Mouse (Mus musculus) forebrain, postnatal 0 days (tissue): Measurements from ENCODE around the gene Tnk2. TPM values are rescaled to one million over a fixed set of nuclear protein-coding genes. Genes with fewer than 3 reads are reported as not detected.
A peak's percentile ranks its signal among the peaks of the same experiment; 100 is the strongest.

Experiments used
- ATAC-seq: fragments of 200-750 bp; cut with Nextera tagmentation; 2 replicates; pipeline ENCODE4 v1.8.0; 2017; ENCODE audit warnings: mild to moderate bottlenecking, moderate library complexity
- DNase-seq: peaks from one replicate; pipeline ENCODE4 v3.0.0-alpha.2; 2015
- H3K27ac ChIP-seq: fragments of 300-500 bp; sonication (generic); 2 replicates; pipeline ENCODE4 v1.5.1; 2014; ENCODE audit warnings: low read depth, mild to moderate bottlenecking, antibody characterized with exemption, low read length, moderate library complexity, mixed read lengths
- H3K27me3 ChIP-seq: fragments of 300-500 bp; sonication (generic); 2 replicates; pipeline ENCODE4 v1.6.1; 2014; ENCODE audit warnings: mild to moderate bottlenecking, low read length, mixed read lengths; ENCODE audit not compliant: insufficient read depth
- H3K36me3 ChIP-seq: fragments of 300-500 bp; sonication (generic); 2 replicates; pipeline ENCODE4 v1.6.1; 2014; ENCODE audit warnings: mild to moderate bottlenecking, moderate library complexity; ENCODE audit not compliant: insufficient read depth
- H3K4me1 ChIP-seq: fragments of 300-500 bp; sonication (generic); 2 replicates; pipeline ENCODE4 v1.6.1; 2014; ENCODE audit warnings: antibody characterized with exemption; ENCODE audit not compliant: insufficient read depth
- H3K4me2 ChIP-seq: fragments of 300-500 bp; sonication (generic); 2 replicates; pipeline ENCODE4 v1.6.1; 2014; ENCODE audit warnings: low read depth, mild to moderate bottlenecking, moderate library complexity
- H3K4me3 ChIP-seq: fragments of 300-500 bp; sonication (generic); 2 replicates; pipeline ENCODE4 v1.5.1; 2014; ENCODE audit warnings: low read depth, low read length, mixed read lengths
- H3K9ac ChIP-seq: fragments of 300-500 bp; sonication (generic); 2 replicates; pipeline ENCODE4 v1.6.1; 2014; ENCODE audit warnings: mild to moderate bottlenecking
- H3K9me3 ChIP-seq: fragments of 300-500 bp; sonication (generic); 2 replicates; pipeline ENCODE4 v1.6.1; 2016; ENCODE audit warnings: low read length
- CTCF ChIP-seq: sonication (generic); IDR thresholded peaks from 2 replicates; pipeline ENCODE4 v1.5.1; 2016; ENCODE audit warnings: antibody characterized with exemption, control low read depth, low read depth
- WGBS: fragments of 180-500 bp; shearing (Covaris S2); extraction: QIAGEN DNeasy Blood & Tissue Kit; methylation state at CpG from one replicate; pipeline ENCODE4 v1.1.7; 2014; 5-methylcytosine and 5-hydroxymethylcytosine counted together
- polyA plus RNA-seq: library from polyadenylated mRNA; unstranded; fragments of >200 nt; fragmentation: Nextera tagmentation; extraction: Ambion mirVana; gene quantifications from 2 replicates; pipeline ENCODE4 v1.2.1, GENCODE M21; 2015
- total RNA-seq: library from RNA; depleted of rRNA; stranded (reverse); fragments of >200 nt; gene quantifications from 2 replicates; pipeline ENCODE4 v1.2.3, GENCODE M21; 2014

The Tnk2 gene
- total and polyA plus RNA-seq, 2 experiments from 2014 or later: 13.2 to 48.4 TPM

GRCm38 (mm10) chr16:32607562-32608343, 35.9 kb upstream of the Tnk2 start:
- no peak for TF ChIP-seq CTCF
- H3K4me1 ChIP-seq: peaks cover 9% of the 10 kb centered on the region; the same call in 1 of the 2 replicates
- peak overlapping the region; percentile 62; the same call in 1 of the 2 replicates for H3K4me2 ChIP-seq
- no peaks in the 10 kb centered on the region for H3K9me3 ChIP-seq
- 64% methylated on average over 7 of the region's 7 CpGs for WGBS
- H3K9ac ChIP-seq: no peak overlapping the region
- no peaks in the 10 kb centered on the region for H3K27me3 ChIP-seq
- H3K36me3 ChIP-seq: no peaks in the 10 kb centered on the region
- ATAC-seq: no peak
- no peak for DNase-seq
- H3K27ac ChIP-seq: no peak overlapping the region
- no peak overlapping the region for H3K4me3 ChIP-seq

GRCm38 (mm10) chr16:32608344-32608711, 35.3 kb upstream of the Tnk2 start:
- WGBS: 11% methylated on average over 8 of the region's 8 CpGs
- H3K36me3 ChIP-seq: no peaks in the 10 kb centered on the region
- peak overlapping the region; percentile 93; the same call in 1 of the 2 replicates for H3K27ac ChIP-seq
- peak overlapping the region; percentile 87 for H3K4me3 ChIP-seq
- H3K9me3 ChIP-seq: no peaks in the 10 kb centered on the region
- DNase-seq: no peak
- no peaks in the 10 kb centered on the region for H3K27me3 ChIP-seq
- H3K4me1 ChIP-seq: peaks cover 9% of the 10 kb centered on the region; the same call in 1 of the 2 replicates
- H3K9ac ChIP-seq: peak overlapping the region; percentile 82; the same call in 1 of the 2 replicates
- TF ChIP-seq CTCF: no peak
- no peak for ATAC-seq
- peak overlapping the region; percentile 62 for H3K4me2 ChIP-seq

GRCm38 (mm10) chr16:32608712-32609400, 34.8 kb upstream of the Tnk2 start, which contains the start of gene Tfrc:
Gene Tfrc (plus strand): TSS chr16:32608920.
- DNase-seq (peak; percentile 99), ATAC-seq (peak; percentile 99)
- H3K27ac ChIP-seq: peak within 1 kb of the TSS; percentile 93
- peak within 1 kb of the TSS; percentile 82 for H3K9ac ChIP-seq
- TF ChIP-seq CTCF: peak; percentile 16; the same call in 1 of the 2 replicates
- H3K36me3 ChIP-seq: no peaks in the 10 kb centered on the region
- peaks cover 9% of the 10 kb centered on the region; the same call in 1 of the 2 replicates for H3K4me1 ChIP-seq
- peak within 1 kb of the TSS; percentile 87 for H3K4me3 ChIP-seq
- no peaks in the 10 kb centered on the region for H3K27me3 ChIP-seq
- H3K9me3 ChIP-seq: no peaks in the 10 kb centered on the region
- peak within 1 kb of the TSS; percentile 62 for H3K4me2 ChIP-seq
- 3% methylated on average over 70 of the region's 73 CpGs for WGBS

- H3K36me3 ChIP-seq: no peaks in the 10 kb centered on the region
- H3K27ac ChIP-seq: peak overlapping the region; percentile 93
- ATAC-seq: no peak
- no peaks in the 10 kb centered on the region for H3K27me3 ChIP-seq
- peak; percentile 59 for DNase-seq
- peaks cover 9% of the 10 kb centered on the region; the same call in 1 of the 2 replicates for H3K4me1 ChIP-seq
- peak overlapping the region; percentile 62 for H3K4me2 ChIP-seq
- WGBS: under 1% methylated on average over 14 of the region's 14 CpGs
- no peak for TF ChIP-seq CTCF
- H3K4me3 ChIP-seq: peak overlapping the region; percentile 87
- no peaks in the 10 kb centered on the region for H3K9me3 ChIP-seq
- peak overlapping the region; percentile 82 for H3K9ac ChIP-seq
These were observed 34.3 kb upstream of the Tnk2 start for GRCm38 (mm10) chr16:32609401-32609779.

GRCm38 (mm10) chr16:32610460-32611255, 33.0 kb upstream of the Tnk2 start:
- no peak overlapping the region for H3K9ac ChIP-seq
- H3K9me3 ChIP-seq: no peaks in the 10 kb centered on the region
- ATAC-seq (no peak), DNase-seq (no peak)
- 73% methylated on average over 5 of the region's 5 CpGs for WGBS
- H3K4me3 ChIP-seq: peak overlapping the region; percentile 87
- no peak for TF ChIP-seq CTCF
- peak overlapping the region; percentile 62 for H3K4me2 ChIP-seq
- H3K4me1 ChIP-seq: peaks cover 9% of the 10 kb centered on the region; the same call in 1 of the 2 replicates
- H3K27me3 ChIP-seq: no peaks in the 10 kb centered on the region
- H3K36me3 ChIP-seq: peaks cover 7% of the 10 kb centered on the region; the same call in 1 of the 2 replicates
- no peak overlapping the region for H3K27ac ChIP-seq

- H3K9ac ChIP-seq: no peak overlapping the region
- 85% methylated on average over 1 of the region's 1 CpGs for WGBS
- H3K9me3 ChIP-seq: no peaks in the 10 kb centered on the region
- ATAC-seq: no peak
- no peaks in the 10 kb centered on the region for H3K27me3 ChIP-seq
- no peak overlapping the region for H3K4me2 ChIP-seq
- no peak for TF ChIP-seq CTCF
- peaks cover 9% of the 10 kb centered on the region; the same call in 1 of the 2 replicates for H3K4me1 ChIP-seq
- no peak overlapping the region for H3K27ac ChIP-seq
- DNase-seq: no peak
- no peak overlapping the region for H3K4me3 ChIP-seq
- H3K36me3 ChIP-seq: peaks cover 14% of the 10 kb centered on the region
These were observed 31.6 kb upstream of the Tnk2 start for GRCm38 (mm10) chr16:32612052-32612451.
